Mouse (Mus musculus) intestine, postnatal 0 days (tissue): Measurements from ENCODE around the gene Osbp2. TPM values are rescaled to one million over a fixed set of nuclear protein-coding genes. Genes with fewer than 3 reads are reported as not detected.

ENCODE experiments used
- ATAC-seq: fragments of 200-750 bp; cut with Nextera tagmentation; 2 replicates; pipeline ENCODE4 v1.8.0; 2017; ENCODE audit warnings: mild to moderate bottlenecking, moderate TSS enrichment, moderate library complexity
- H3K27ac ChIP-seq: fragments of 300-500 bp; sonication (generic); 2 replicates; pipeline ENCODE4 v1.5.1; 2014; ENCODE audit warnings: mild to moderate bottlenecking, low read depth, low read length, moderate library complexity
- H3K27me3 ChIP-seq: fragments of 300-500 bp; sonication (generic); replicated peaks from 2 replicates; pipeline ENCODE4 v1.6.1; 2014; ENCODE audit warnings: low read length, mixed read lengths; ENCODE audit not compliant: control insufficient read depth, insufficient read depth
- H3K36me3 ChIP-seq: fragments of 300-500 bp; sonication (generic); 2 replicates; pipeline ENCODE4 v1.6.1; 2014; ENCODE audit warnings: mild to moderate bottlenecking, moderate library complexity; ENCODE audit not compliant: control insufficient read depth, insufficient read depth
- H3K4me1 ChIP-seq: fragments of 300-500 bp; sonication (generic); replicated peaks from 2 replicates; pipeline ENCODE4 v1.6.1; 2014; ENCODE audit warnings: antibody characterized with exemption, low read length, mixed read lengths; ENCODE audit not compliant: control insufficient read depth, insufficient read depth
- H3K4me2 ChIP-seq: fragments of 300-500 bp; sonication (generic); replicated peaks from 2 replicates; pipeline ENCODE4 v1.6.1; 2014; ENCODE audit warnings: low read depth, mild to moderate bottlenecking, moderate library complexity
- H3K4me3 ChIP-seq: fragments of 300-500 bp; sonication (generic); 2 replicates; pipeline ENCODE4 v1.5.1; 2014; ENCODE audit warnings: low read depth, low read length
- H3K9ac ChIP-seq: fragments of 300-500 bp; sonication (generic); 2 replicates; pipeline ENCODE4 v1.6.1; 2014; ENCODE audit warnings: mild to moderate bottlenecking, low read depth, low read length
- H3K9me3 ChIP-seq: fragments of 300-500 bp; sonication (generic); 2 replicates; pipeline ENCODE4 v1.6.1; 2016; ENCODE audit warnings: mixed run types; ENCODE audit not compliant: control insufficient read depth
- CTCF ChIP-seq: sonication (generic); IDR thresholded peaks from 2 replicates; pipeline ENCODE4 v1.5.1; 2016; ENCODE audit warnings: low read depth, mild to moderate bottlenecking, control low read depth, antibody characterized with exemption, moderate library complexity
- WGBS: fragments of 180-500 bp; shearing (Covaris S2); extraction: QIAGEN DNeasy Blood & Tissue Kit; methylation state at CpG from one replicate; pipeline ENCODE4 v1.1.7; 2014; 5-methylcytosine and 5-hydroxymethylcytosine counted together
- polyA plus RNA-seq: library from polyadenylated mRNA; unstranded; fragments of >200 nt; fragmentation: Nextera tagmentation; extraction: Ambion mirVana; gene quantifications from 2 replicates; pipeline ENCODE4 v1.2.1, GENCODE M21; 2015

Osbp2 gene
- polyA plus RNA-seq, 1 experiment from 2014 or later: 1.9 TPM

- ATAC-seq: no peak
- H3K9ac ChIP-seq: no peak overlapping the region
- no peak overlapping the region for H3K27ac ChIP-seq
- H3K4me1 ChIP-seq: no peaks in the 10 kb centered on the region
- H3K9me3 ChIP-seq: no peaks in the 10 kb centered on the region
- TF ChIP-seq CTCF: no peak
- no peaks in the 10 kb centered on the region for H3K27me3 ChIP-seq
- H3K4me2 ChIP-seq: no peak overlapping the region
- no peaks in the 10 kb centered on the region for H3K36me3 ChIP-seq
- H3K4me3 ChIP-seq: no peak overlapping the region
Observed at GRCm38 (mm10) chr11:3815951-3816350, 47.8 kb downstream of the Osbp2 start.

GRCm38 (mm10) chr11:3813340-3813739 lies 50.4 kb downstream of the Osbp2 start:
- H3K4me2 ChIP-seq: no peak overlapping the region
- no peaks in the 10 kb centered on the region for H3K36me3 ChIP-seq
- no peak overlapping the region for H3K27ac ChIP-seq
- H3K27me3 ChIP-seq: no peaks in the 10 kb centered on the region
- H3K4me1 ChIP-seq: no peaks in the 10 kb centered on the region
- no peak overlapping the region for H3K9ac ChIP-seq
- no peak for ATAC-seq
- no peak overlapping the region for H3K4me3 ChIP-seq
- no peaks in the 10 kb centered on the region for H3K9me3 ChIP-seq
- TF ChIP-seq CTCF: no peak

- Histone ChIP-seq H3K27me3 (no peaks in the 10 kb centered on the region), H3K9ac (no peak overlapping the region), H3K4me3 (no peak overlapping the region), H3K9me3 (no peaks in the 10 kb centered on the region), H3K36me3 (no peaks in the 10 kb centered on the region), H3K4me1 (no peaks in the 10 kb centered on the region), H3K4me2 (no peak overlapping the region), H3K27ac (no peak overlapping the region)
- WGBS: 22% methylated on average over 3 of the region's 3 CpGs
- ATAC-seq: no peak
- peak; percentile 64 for TF ChIP-seq CTCF
Observed at GRCm38 (mm10) chr11:3808162-3808561, 55.5 kb downstream of the Osbp2 start.

GRCm38 (mm10) chr11:3805362-3805761 lies 58.3 kb downstream of the Osbp2 start:
- no peaks in the 10 kb centered on the region for H3K4me1 ChIP-seq
- no peaks in the 10 kb centered on the region for H3K36me3 ChIP-seq
- 29% methylated on average over 3 of the region's 3 CpGs for WGBS

GRCm38 (mm10) chr11:3804639-3805038 lies 59.1 kb downstream of the Osbp2 start:
- TF ChIP-seq CTCF: peak; percentile 35
- Histone ChIP-seq H3K9ac (no peak overlapping the region), H3K4me1 (no peaks in the 10 kb centered on the region), H3K27me3 (no peaks in the 10 kb centered on the region), H3K9me3 (no peaks in the 10 kb centered on the region), H3K4me2 (no peak overlapping the region), H3K4me3 (no peak overlapping the region), H3K27ac (no peak overlapping the region), H3K36me3 (no peaks in the 10 kb centered on the region)
- WGBS: 90% methylated on average over 2 of the region's 2 CpGs
- no peak for ATAC-seq

More at GRCm38 (mm10) chr11:3805362-3805761, 58.3 kb downstream of the Osbp2 start:
- Histone ChIP-seq H3K4me2 (no peak overlapping the region), H3K9ac (no peak overlapping the region), H3K4me3 (no peak overlapping the region), H3K9me3 (no peaks in the 10 kb centered on the region), H3K27me3 (no peaks in the 10 kb centered on the region), H3K27ac (no peak overlapping the region)
- peak; percentile 85 for TF ChIP-seq CTCF
- no peak for ATAC-seq

- no peaks in the 10 kb centered on the region for H3K27me3 ChIP-seq
- WGBS: 18% methylated on average over 1 of the region's 1 CpGs
- TF ChIP-seq CTCF: peak; percentile 74
- no peak overlapping the region for H3K9ac ChIP-seq
- no peak overlapping the region for H3K4me3 ChIP-seq
- no peaks in the 10 kb centered on the region for H3K36me3 ChIP-seq
- H3K4me2 ChIP-seq: no peak overlapping the region
- H3K27ac ChIP-seq: no peak overlapping the region
- no peaks in the 10 kb centered on the region for H3K9me3 ChIP-seq
- 0 out of 2 replicates have a peak, but pooled peaks have one; percentile 36 for ATAC-seq
- H3K4me1 ChIP-seq: no peaks in the 10 kb centered on the region
Observed at GRCm38 (mm10) chr11:3802057-3802456, 61.6 kb downstream of the Osbp2 start.

- 90% methylated on average over 6 of the region's 6 CpGs for WGBS
- Histone ChIP-seq H3K9ac (no peak overlapping the region), H3K4me1 (no peaks in the 10 kb centered on the region), H3K4me3 (no peak overlapping the region), H3K36me3 (no peaks in the 10 kb centered on the region), H3K9me3 (no peaks in the 10 kb centered on the region), H3K27me3 (no peaks in the 10 kb centered on the region), H3K27ac (no peak overlapping the region), H3K4me2 (no peak overlapping the region)
- no peak for TF ChIP-seq CTCF
- no peak for ATAC-seq
Observed at GRCm38 (mm10) chr11:3797631-3798215, 66.0 kb downstream of the Osbp2 start.
